Mouse (Mus musculus) megakaryocyte, embryonic 14.5 days (primary cell): ENCODE results near the gene Apip.

Source experiments
- FLI1 ChIP-seq: IDR thresholded peaks from 2 replicates; pipeline ENCODE4 v1.6.1; 2012; ENCODE audit warnings: low read length, inconsistent platforms, mixed read lengths
- GATA1 ChIP-seq: IDR thresholded peaks from 3 replicates; pipeline ENCODE4 v1.6.1; 2012; ENCODE audit warnings: mixed read lengths, low read length, inconsistent platforms, borderline replicate concordance

- TF ChIP-seq GATA1 (no peak), FLI1 (no peak)
Measured at GRCm38 (mm10) chr2:103081117-103081516, 7.6 kb downstream of the Apip start.
